Mouse (Mus musculus) ES-E14 (cell line): ENCODE measurements around the gene Hsd11b2.

Source experiments
- MAFK ChIP-seq: IDR thresholded peaks from 2 replicates; pipeline ENCODE4 v1.6.1; 2014; ENCODE audit warnings: mild to moderate bottlenecking, low read depth, low read length, inconsistent platforms; ENCODE audit not compliant: insufficient read depth
- ZC3H11A ChIP-seq: IDR thresholded peaks from 2 replicates; pipeline ENCODE4 v1.6.1; 2012; ENCODE audit warnings: low read depth, mild to moderate bottlenecking, inconsistent platforms, low read length, borderline replicate concordance

- no peak for TF ChIP-seq ZC3H11A
- TF ChIP-seq MAFK, result no peak
These were observed 24.3 kb downstream of the Hsd11b2 start for GRCm38 (mm10) chr8:105542808-105543207.
